Mouse (Mus musculus) kidney, embryonic 16.5 days (tissue): Measurements from ENCODE around the gene Prim2. TPM values are rescaled to one million over a fixed set of nuclear protein-coding genes. Genes with fewer than 3 reads are reported as not detected.

Source experiments
- ATAC-seq: fragments of 200-750 bp; cut with Nextera tagmentation; 2 replicates; pipeline ENCODE4 v1.8.0; 2017; ENCODE audit warnings: moderate TSS enrichment; ENCODE audit not compliant: low FRiP score, low TSS enrichment
- H3K27ac ChIP-seq: fragments of 300-500 bp; sonication (generic); 2 replicates; pipeline ENCODE4 v1.5.1; 2014; ENCODE audit warnings: low read length
- H3K27me3 ChIP-seq: fragments of 300-500 bp; sonication (generic); 2 replicates; pipeline ENCODE4 v1.6.1; 2014; ENCODE audit warnings: low read length, control low read depth, mixed read lengths; ENCODE audit not compliant: insufficient read depth
- H3K36me3 ChIP-seq: fragments of 300-500 bp; sonication (generic); 2 replicates; pipeline ENCODE4 v1.6.1; 2014; ENCODE audit warnings: low read length, control low read depth, mixed read lengths; ENCODE audit not compliant: insufficient read depth
- H3K4me1 ChIP-seq: fragments of 300-500 bp; sonication (generic); 2 replicates; pipeline ENCODE4 v1.6.1; 2014; ENCODE audit warnings: low read length, control low read depth, mixed read lengths; ENCODE audit not compliant: insufficient read depth
- H3K4me2 ChIP-seq: fragments of 300-500 bp; sonication (generic); replicated peaks from 2 replicates; pipeline ENCODE4 v1.6.1; 2014; ENCODE audit warnings: low read depth, low read length
- H3K4me3 ChIP-seq: fragments of 300-500 bp; sonication (generic); 2 replicates; pipeline ENCODE4 v1.5.1; 2014; ENCODE audit warnings: mild to moderate bottlenecking, low read length
- H3K9ac ChIP-seq: fragments of 300-500 bp; sonication (generic); replicated peaks from 2 replicates; pipeline ENCODE4 v1.6.1; 2014; ENCODE audit warnings: low read length
- H3K9me3 ChIP-seq: fragments of 300-500 bp; sonication (generic); 2 replicates; pipeline ENCODE4 v1.6.1; 2016; ENCODE audit warnings: low read length, control low read depth
- WGBS: fragments of 180-500 bp; shearing (Covaris S2); extraction: QIAGEN DNeasy Blood & Tissue Kit; methylation state at CpG from one replicate; pipeline ENCODE4 v1.1.7; 2014; 5-methylcytosine and 5-hydroxymethylcytosine counted together
- polyA plus RNA-seq: library from polyadenylated mRNA; unstranded; fragments of >200 nt; fragmentation: Nextera tagmentation; extraction: Ambion mirVana; gene quantifications from 2 replicates; pipeline ENCODE4 v1.2.1, GENCODE M21; 2015

The Prim2 gene
- polyA plus RNA-seq, 1 experiment from 2014 or later = 35.8 TPM

DNA sequence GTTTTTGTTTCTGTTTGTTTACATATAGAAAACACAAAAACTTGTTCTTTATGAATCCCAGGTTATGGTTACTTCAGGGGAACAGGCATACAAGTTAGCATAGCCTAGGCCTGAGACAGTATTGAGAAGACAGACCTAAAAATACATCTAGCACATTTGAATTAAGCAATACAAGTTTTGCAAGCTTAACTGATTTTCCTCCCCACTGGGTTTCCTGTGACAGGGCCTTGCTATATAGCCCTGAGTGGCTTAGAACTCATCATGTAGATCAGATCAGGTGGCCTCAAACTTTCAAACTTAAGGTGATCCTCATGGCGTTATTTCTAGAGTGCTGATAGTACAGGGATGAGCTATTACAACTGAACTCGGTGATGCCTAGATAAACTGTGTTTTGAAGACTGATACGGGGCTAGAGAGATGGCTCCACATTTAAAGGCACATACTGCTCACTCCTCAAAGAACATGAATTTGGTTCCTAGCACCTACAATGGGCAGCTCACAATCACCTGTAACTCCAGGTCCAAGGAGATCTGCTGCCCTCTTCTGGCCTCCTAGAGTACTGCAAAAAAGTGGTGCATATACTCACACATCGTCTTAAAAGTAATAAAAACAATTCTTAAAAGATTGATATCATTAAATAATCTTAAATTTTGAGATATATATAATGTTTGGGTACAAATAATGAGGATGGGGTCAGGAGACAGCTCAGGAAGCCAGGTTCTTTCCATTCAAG, 133.2 kb downstream of the Prim2 start:
- Histone ChIP-seq H3K4me1 (peaks cover 4% of the 10 kb centered on the region; the same call in 1 of the 2 replicates), H3K27me3 (no peaks in the 10 kb centered on the region), H3K9me3 (peaks cover 3% of the 10 kb centered on the region; the same call in 1 of the 2 replicates), H3K27ac (no peak overlapping the region), H3K4me3 (no peak overlapping the region), H3K4me2 (no peak overlapping the region), H3K9ac (no peak overlapping the region), H3K36me3 (no peaks in the 10 kb centered on the region)
- 94% methylated on average over 4 of the region's 4 CpGs for WGBS
- no peak for ATAC-seq

DNA sequence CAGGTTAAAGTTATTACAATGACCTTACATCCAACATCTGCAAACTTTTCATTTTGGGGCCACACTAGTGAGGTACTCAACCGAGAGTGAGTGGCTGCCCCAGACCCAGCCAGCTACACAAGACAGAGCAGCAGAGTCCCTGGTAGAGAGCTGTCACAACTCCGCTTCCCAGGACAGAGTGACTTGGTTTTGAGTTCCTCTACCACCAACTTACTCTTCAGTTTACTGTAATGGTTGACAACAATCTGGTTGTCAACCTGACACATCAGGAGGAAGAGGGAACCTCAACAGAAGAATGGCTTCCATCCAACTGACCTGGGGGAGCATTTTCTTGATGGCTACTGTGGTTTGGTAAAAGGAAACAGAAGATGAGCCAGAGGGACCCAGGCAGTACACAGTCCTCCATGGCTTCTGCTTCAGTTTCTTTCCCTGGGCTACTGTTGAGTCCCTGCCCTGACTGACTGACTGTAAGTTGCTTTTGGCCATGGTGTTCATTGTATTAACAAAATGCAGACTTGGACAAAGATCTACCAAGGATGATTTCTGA, 134.4 kb downstream of the Prim2 start:
- H3K36me3 ChIP-seq = no peaks in the 10 kb centered on the region
- 84% methylated on average over 2 of the region's 2 CpGs for WGBS
- H3K9ac ChIP-seq = no peak overlapping the region
- H3K4me3 ChIP-seq = no peak overlapping the region
- no peak for ATAC-seq
- H3K27me3 ChIP-seq = no peaks in the 10 kb centered on the region
- no peak overlapping the region for H3K27ac ChIP-seq
- H3K9me3 ChIP-seq = peaks cover 3% of the 10 kb centered on the region; the same call in 1 of the 2 replicates
- peaks cover 4% of the 10 kb centered on the region; the same call in 1 of the 2 replicates for H3K4me1 ChIP-seq
- H3K4me2 ChIP-seq = no peak overlapping the region

DNA sequence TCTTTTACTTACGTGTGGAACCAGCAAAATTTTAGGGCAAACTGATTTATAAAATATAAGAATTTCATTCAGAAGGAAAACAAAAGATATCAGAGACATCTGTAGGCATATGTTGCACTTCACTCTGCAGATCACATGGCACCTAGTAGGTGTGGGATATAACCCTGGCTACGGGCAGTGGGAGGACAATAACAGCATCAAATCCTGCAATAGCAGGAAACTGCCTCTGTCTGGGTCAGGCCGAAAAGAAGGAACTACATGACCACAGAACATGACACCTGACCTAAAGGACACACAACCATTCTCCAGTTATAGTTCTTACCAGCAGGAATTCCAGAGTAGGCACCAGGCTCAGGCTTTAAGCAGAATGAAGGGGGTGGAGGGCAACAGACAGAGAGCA, 137.7 kb downstream of the Prim2 start:
- H3K9me3 ChIP-seq = peaks cover 3% of the 10 kb centered on the region; the same call in 1 of the 2 replicates
- no peak overlapping the region for H3K9ac ChIP-seq
- WGBS = 72% methylated on average over 3 of the region's 3 CpGs
- ATAC-seq = no peak
- no peak overlapping the region for H3K4me2 ChIP-seq
- peaks cover 4% of the 10 kb centered on the region; the same call in 1 of the 2 replicates for H3K4me1 ChIP-seq
- H3K36me3 ChIP-seq = no peaks in the 10 kb centered on the region
- H3K4me3 ChIP-seq = no peak overlapping the region
- H3K27ac ChIP-seq = no peak overlapping the region
- no peaks in the 10 kb centered on the region for H3K27me3 ChIP-seq

DNA sequence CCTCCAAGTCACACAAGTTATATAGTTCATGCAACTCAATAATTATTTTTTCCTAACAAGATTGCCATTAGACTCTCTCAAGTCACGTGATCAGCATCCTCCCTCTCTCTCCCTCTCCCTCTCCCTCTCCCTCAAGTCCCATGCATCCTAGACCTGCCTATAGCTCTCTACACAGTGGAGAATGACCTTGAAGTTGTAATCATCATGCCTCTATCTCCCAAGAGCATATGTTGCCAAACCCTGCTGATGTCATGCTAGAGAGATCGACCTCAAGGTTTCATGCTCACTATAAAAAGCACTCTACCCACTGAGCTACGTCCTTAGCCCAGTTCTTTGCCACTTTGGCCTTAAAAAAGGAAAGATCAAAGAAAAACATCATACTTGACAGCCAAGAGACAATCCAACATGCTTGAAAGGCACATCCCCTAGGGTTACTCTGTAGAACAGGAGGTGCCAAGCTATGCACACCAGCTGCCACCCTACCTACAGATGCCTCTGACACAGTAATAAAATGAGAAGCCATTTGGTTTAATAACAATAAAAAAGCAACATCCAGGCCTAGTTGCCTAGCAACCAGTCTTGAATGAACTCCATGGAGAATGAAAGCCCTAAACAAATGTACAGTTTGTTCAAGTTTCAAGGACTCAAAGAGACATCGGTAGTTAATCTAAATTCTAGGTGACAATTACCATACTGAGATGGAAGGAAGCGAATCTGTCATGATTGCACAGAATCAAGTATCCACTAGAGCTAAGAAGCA, 138.3 kb downstream of the Prim2 start:
- H3K4me2 ChIP-seq = no peak overlapping the region
- no peaks in the 10 kb centered on the region for H3K9me3 ChIP-seq
- no peak overlapping the region for H3K4me3 ChIP-seq
- no peak for ATAC-seq
- peaks cover 4% of the 10 kb centered on the region; the same call in 1 of the 2 replicates for H3K4me1 ChIP-seq
- H3K27ac ChIP-seq = no peak overlapping the region
- WGBS = 82% methylated on average over 5 of the region's 5 CpGs
- no peaks in the 10 kb centered on the region for H3K27me3 ChIP-seq
- no peak overlapping the region for H3K9ac ChIP-seq
- H3K36me3 ChIP-seq = no peaks in the 10 kb centered on the region

DNA sequence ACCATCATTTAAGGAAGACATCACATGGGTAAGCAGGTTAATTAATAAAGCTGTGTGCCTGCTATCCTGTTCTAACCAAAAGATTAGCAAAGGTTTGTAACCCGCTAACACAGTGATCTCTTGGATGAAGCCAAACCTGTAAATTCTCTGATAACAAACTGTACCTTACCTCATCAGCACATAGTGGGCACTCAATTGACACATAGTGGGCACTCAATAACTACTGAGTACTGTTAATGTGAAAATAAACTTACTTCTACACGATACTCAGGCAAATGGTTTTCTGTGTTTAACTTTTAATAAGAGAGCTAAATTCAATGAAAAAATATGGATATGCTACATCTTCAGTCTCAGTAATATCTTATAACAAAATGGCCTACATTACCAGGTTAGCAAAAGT, 139.1 kb downstream of the Prim2 start:
- Histone ChIP-seq H3K36me3 (no peaks in the 10 kb centered on the region), H3K9me3 (no peaks in the 10 kb centered on the region), H3K27ac (no peak overlapping the region), H3K9ac (no peak overlapping the region), H3K27me3 (no peaks in the 10 kb centered on the region), H3K4me3 (no peak overlapping the region), H3K4me1 (peaks cover 4% of the 10 kb centered on the region; the same call in 1 of the 2 replicates), H3K4me2 (no peak overlapping the region)
- 94% methylated on average over 2 of the region's 2 CpGs for WGBS
- ATAC-seq = no peak

DNA sequence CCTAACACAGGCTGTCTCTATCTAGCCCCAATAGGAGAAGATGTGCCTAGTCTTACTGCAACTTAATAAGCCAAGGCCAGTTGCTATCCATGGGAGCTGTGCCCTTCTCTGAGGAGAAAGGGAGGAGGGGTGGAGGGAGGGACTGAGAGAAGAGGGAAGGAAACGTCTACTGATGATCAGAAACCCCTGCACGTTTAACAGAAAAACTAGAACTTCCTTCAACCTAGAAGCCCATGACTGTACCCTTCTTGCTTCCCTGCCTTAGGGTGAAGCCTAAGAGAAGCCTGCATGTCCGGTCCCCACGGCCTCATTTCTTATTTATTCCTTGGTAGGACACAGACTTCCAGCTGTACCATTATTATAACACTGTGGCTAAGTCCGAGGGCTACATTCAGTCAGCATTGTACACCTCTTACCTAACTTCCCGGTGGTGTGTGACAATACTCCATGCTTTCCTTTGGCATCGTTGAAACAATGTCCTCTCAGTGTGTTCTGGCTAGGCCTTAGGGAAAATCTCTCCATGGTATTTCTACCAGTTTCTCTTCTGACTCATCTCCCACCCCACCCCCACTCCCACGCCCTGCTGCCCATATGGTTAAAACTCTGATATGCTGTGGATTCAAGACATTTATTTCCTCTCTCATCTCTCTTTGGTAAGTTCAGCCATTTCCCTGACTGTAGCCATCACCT, 139.9 kb downstream of the Prim2 start:
- Histone ChIP-seq H3K27me3 (no peaks in the 10 kb centered on the region), H3K4me2 (no peak overlapping the region), H3K36me3 (no peaks in the 10 kb centered on the region), H3K4me1 (peaks cover 4% of the 10 kb centered on the region; the same call in 1 of the 2 replicates), H3K4me3 (no peak overlapping the region), H3K9me3 (no peaks in the 10 kb centered on the region), H3K27ac (no peak overlapping the region), H3K9ac (no peak overlapping the region)
- WGBS = 84% methylated on average over 8 of the region's 8 CpGs
- no peak for ATAC-seq

DNA sequence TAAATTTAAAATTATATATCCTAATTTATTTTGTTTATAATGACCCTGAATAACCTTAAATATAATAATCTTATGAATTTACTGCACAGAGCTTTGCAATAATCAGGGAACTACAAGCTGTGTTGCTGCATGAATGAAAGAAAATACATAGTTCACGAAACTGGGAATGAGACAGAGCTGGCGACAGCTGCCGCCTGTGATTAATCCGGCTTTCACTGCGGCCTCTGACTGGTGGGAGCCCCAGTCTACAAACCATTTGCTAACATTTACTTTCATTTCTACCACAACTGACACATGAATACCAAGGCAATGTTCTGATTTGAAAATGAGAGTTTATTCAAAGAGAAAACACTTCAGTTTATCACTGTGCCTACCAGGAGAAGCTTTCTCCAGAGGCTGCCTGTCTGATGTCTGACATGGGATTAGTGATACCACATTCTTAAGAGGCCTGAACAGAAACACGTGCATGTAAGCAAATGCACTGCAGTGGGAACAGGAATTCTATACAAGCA, 142.2 kb downstream of the Prim2 start:
- Histone ChIP-seq H3K36me3 (no peaks in the 10 kb centered on the region), H3K4me3 (no peak overlapping the region), H3K9ac (no peak overlapping the region), H3K4me2 (no peak overlapping the region), H3K9me3 (no peaks in the 10 kb centered on the region), H3K27ac (no peak overlapping the region), H3K4me1 (no peaks in the 10 kb centered on the region), H3K27me3 (no peaks in the 10 kb centered on the region)
- WGBS = 78% methylated on average over 6 of the region's 6 CpGs
- ATAC-seq = no peak

DNA sequence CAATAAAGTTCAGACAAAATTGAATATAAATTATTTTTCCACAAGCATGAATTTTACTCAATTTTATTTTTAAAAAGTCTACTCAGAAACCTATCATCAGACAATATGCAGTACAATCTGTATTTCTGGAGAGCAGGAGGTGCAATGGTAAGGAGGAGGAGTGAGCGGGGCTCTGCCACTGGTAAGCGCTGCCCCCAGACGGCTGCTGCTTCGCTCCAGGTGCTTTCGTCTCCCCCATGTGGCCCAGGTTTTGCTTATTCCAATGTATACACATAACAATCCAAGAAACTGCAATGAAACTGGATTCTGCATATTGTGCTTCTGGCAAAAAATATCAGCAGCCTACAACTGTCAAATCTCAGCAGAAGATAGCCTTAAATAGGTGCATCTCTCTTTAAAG, 146.4 kb downstream of the Prim2 start:
- Histone ChIP-seq H3K4me3 (no peak overlapping the region), H3K4me1 (no peaks in the 10 kb centered on the region), H3K36me3 (no peaks in the 10 kb centered on the region), H3K9ac (no peak overlapping the region), H3K27me3 (no peaks in the 10 kb centered on the region), H3K27ac (no peak overlapping the region), H3K4me2 (no peak overlapping the region), H3K9me3 (no peaks in the 10 kb centered on the region)
- ATAC-seq = no peak
- 85% methylated on average over 5 of the region's 5 CpGs for WGBS

DNA sequence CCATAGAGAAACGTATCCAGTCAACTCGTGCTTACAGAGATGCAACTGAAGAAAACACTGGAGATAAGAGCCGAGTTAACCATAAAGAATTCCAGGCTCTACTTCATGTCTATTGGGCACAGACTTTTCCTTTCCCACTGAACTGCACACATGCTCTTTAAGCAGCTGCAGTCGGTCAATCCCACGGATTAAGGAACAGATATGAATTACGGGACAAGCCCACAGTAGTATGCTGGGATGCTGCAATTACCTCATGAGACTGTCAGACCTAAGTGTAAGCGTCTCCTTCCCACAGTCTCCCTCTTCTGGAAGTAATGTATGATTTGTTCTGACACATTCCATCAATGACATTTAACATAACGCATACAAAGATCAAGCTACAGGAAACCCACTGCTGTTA, 154.5 kb downstream of the Prim2 start:
- Histone ChIP-seq H3K4me2 (no peak overlapping the region), H3K4me1 (no peaks in the 10 kb centered on the region), H3K9ac (no peak overlapping the region), H3K27me3 (no peaks in the 10 kb centered on the region), H3K9me3 (no peaks in the 10 kb centered on the region), H3K27ac (no peak overlapping the region), H3K36me3 (no peaks in the 10 kb centered on the region), H3K4me3 (no peak overlapping the region)
- WGBS = 72% methylated on average over 8 of the region's 8 CpGs
- ATAC-seq = no peak
